Mouse (Mus musculus): ENCODE measurements around the gene Lnx1.

- TF ChIP-seq CTCF (IDR thresholded peaks at IDR 0.05; ENCODE audit: borderline replicate concordance, insufficient read depth, low read depth, low read length) (no peak), POLR2A (IDR thresholded peaks at IDR 0.05; ENCODE audit: borderline replicate concordance, insufficient read depth, low read length) (no peak)
These were observed 92.2 kb downstream of the Lnx1 start for GRCm38 (mm10) chr5:74610511-74610910.

Data from cerebellum, adult 2 months (tissue).